Mouse (Mus musculus): ENCODE data around the gene Serpina3g. TPM values are rescaled to one million over a fixed set of nuclear protein-coding genes. Genes with fewer than 3 reads are reported as not detected.

The Serpina3g gene
- polyA plus RNA-seq (2011; ENCODE audit: insufficient read depth, insufficient read length, low replicate concordance, missing spikeins), result 20.8 and 31.2 TPM in 2 replicates

DNA sequence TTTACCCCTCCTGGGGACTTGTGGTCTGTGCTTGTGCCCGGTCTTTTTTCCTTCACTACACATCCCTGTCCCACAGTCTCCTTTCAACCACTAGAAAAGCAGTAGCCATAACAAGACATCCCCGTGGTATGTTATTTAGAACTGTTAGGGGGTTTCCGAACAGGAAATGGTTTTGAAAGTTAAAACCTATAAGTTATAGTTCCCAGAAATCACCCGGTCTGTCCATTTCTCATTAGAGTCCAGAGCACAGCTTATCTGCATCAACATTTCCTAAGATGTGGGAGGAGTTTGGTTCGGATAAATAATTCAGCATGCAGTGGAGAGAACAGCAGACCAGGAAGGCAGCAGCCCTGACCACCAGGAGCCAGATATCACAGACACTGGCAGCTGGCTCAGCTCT is at the start of gene Serpina3g:
Gene Serpina3g, plus strand, starts transcription at position 331 of the 400 bp plus-strand sequence.
- Histone ChIP-seq H3K4me3 (replicated peaks; ENCODE audit: control insufficient read depth, low read depth, low read length) (peak within 1 kb of the TSS; percentile 3), H3K4me1 (ENCODE audit: control insufficient read depth, insufficient read depth, low read length) (peaks cover 1% of the 10 kb centered on the region; the same call in 1 of the 2 replicates), H3K27ac (ENCODE audit: control insufficient read depth, insufficient read depth, low read depth, low read length, poor library complexity) (no peak within 1 kb of the TSS)
- no peak for TF ChIP-seq CTCF (IDR thresholded peaks at IDR 0.05; ENCODE audit: control insufficient read depth, insufficient read depth, low read length)
- no peak for TF ChIP-seq POLR2A (IDR thresholded peaks at IDR 0.05; ENCODE audit: borderline replicate concordance, control insufficient read depth, low read depth, low read length)
- WGBS, result 1% methylated on average over 5 of the region's 5 CpGs

GRCm38 (mm10) chr12:104189246-104189645 is 46.8 kb upstream of the Serpina3g start:
- H3K4me3 ChIP-seq (replicated peaks; ENCODE audit: control insufficient read depth, low read depth, low read length), result no peak overlapping the region
- H3K27ac ChIP-seq (ENCODE audit: control insufficient read depth, insufficient read depth, low read depth, low read length, poor library complexity), result no peak overlapping the region
- TF ChIP-seq CTCF (IDR thresholded peaks at IDR 0.05; ENCODE audit: control insufficient read depth, insufficient read depth, low read length) (no peak), POLR2A (IDR thresholded peaks at IDR 0.05; ENCODE audit: borderline replicate concordance, control insufficient read depth, low read depth, low read length) (no peak)
- H3K4me1 ChIP-seq (ENCODE audit: control insufficient read depth, insufficient read depth, low read length), result no peaks in the 10 kb centered on the region
- WGBS, result 73% methylated on average over 2 of the region's 2 CpGs

DNA sequence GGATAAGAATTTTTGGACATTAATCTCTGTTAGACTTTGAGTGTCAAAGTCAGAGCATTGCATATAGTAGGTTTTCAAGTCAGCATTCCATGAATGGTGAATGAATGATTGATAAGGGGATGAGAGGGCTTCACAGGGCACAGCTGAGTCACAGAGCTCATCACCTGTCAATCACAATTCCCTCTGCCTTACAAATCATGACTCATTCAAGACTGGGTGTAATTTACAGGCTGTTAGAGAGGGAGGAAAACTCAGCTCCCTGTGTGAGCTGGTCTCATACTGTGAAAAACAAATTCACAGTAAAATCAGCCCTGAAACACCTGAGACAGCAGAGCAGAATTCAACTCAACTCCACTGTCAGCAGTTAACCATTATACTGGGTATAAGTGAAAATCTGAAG is 45.2 kb upstream of the Serpina3g start:
- H3K4me3 ChIP-seq (replicated peaks; ENCODE audit: control insufficient read depth, low read depth, low read length), result no peak overlapping the region
- TF ChIP-seq POLR2A (IDR thresholded peaks at IDR 0.05; ENCODE audit: borderline replicate concordance, control insufficient read depth, low read depth, low read length), result no peak
- TF ChIP-seq CTCF (IDR thresholded peaks at IDR 0.05; ENCODE audit: control insufficient read depth, insufficient read depth, low read length), result no peak
- H3K4me1 ChIP-seq (ENCODE audit: control insufficient read depth, insufficient read depth, low read length), result no peaks in the 10 kb centered on the region
- no peak overlapping the region for H3K27ac ChIP-seq (ENCODE audit: control insufficient read depth, insufficient read depth, low read depth, low read length, poor library complexity)

DNA sequence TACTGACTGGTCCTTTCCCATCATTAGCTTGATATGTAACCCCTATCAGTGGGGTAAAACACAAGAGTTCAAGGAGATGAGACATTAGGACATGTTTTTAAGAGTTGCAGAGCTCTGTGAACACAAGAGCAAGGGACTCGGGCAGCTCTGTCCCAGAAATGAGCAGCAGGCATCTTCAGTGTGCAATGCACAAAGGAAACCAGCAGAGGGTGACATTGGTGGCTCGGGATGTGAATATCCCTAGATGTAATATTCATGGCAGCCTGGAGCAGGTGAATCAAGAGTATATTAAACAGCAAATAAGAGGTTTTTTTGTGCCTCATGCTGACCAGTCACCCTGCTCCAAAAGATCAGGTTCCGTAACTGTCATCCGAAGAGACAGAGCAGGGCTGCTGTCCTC is 26.9 kb upstream of the Serpina3g start:
- H3K4me1 ChIP-seq (ENCODE audit: control insufficient read depth, insufficient read depth, low read length), result no peaks in the 10 kb centered on the region
- no peak overlapping the region for H3K27ac ChIP-seq (ENCODE audit: control insufficient read depth, insufficient read depth, low read depth, low read length, poor library complexity)
- H3K4me3 ChIP-seq (replicated peaks; ENCODE audit: control insufficient read depth, low read depth, low read length), result no peak overlapping the region
- TF ChIP-seq CTCF (IDR thresholded peaks at IDR 0.05; ENCODE audit: control insufficient read depth, insufficient read depth, low read length), result no peak
- no peak for TF ChIP-seq POLR2A (IDR thresholded peaks at IDR 0.05; ENCODE audit: borderline replicate concordance, control insufficient read depth, low read depth, low read length)
- WGBS, result 76% methylated on average over 4 of the region's 4 CpGs

GRCm38 (mm10) chr12:104209802-104210201 is 26.2 kb upstream of the Serpina3g start:
- TF ChIP-seq CTCF (IDR thresholded peaks at IDR 0.05; ENCODE audit: control insufficient read depth, insufficient read depth, low read length) (no peak), POLR2A (IDR thresholded peaks at IDR 0.05; ENCODE audit: borderline replicate concordance, control insufficient read depth, low read depth, low read length) (no peak)
- Histone ChIP-seq H3K4me1 (ENCODE audit: control insufficient read depth, insufficient read depth, low read length) (peaks cover 1% of the 10 kb centered on the region; the same call in 1 of the 2 replicates), H3K27ac (ENCODE audit: control insufficient read depth, insufficient read depth, low read depth, low read length, poor library complexity) (no peak overlapping the region), H3K4me3 (replicated peaks; ENCODE audit: control insufficient read depth, low read depth, low read length) (no peak overlapping the region)
- WGBS, result 43% methylated on average over 2 of the region's 2 CpGs

DNA sequence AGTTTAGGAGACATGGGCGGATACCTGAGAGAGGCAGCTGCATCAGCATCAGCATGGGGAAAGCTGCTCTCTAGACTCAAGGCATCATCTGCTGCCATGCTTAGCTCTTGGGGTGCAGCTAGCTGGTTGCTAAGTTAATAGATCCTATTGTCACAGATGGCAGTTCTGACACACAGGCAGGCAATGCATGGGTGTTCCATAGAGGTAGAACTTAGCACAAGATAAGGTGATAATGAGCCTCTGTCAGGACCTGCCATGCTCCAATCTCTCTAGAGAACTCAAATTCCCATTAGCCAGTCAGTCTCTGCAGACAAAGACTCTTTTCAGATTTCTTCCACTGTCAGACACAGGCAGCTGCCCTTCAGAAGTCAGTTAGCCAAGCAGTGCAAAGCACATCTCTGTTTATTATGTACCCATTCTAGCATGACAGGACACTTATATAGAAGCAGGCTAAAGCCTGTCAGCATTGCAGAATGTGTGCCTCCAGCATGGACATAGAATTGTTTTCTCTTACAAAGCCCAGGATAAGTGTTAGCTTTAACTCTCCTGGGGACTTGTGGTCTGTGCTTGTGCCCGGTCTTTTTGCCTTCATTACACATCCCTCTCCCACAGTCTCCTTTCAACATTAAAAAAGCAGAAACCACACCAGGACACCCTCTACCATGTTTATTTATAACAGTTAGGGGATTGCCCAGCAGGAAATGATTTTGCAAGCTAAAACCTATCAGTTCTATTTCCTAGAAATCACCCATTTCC is 22.2 kb upstream of the Serpina3g start:
- TF ChIP-seq POLR2A (IDR thresholded peaks at IDR 0.05; ENCODE audit: borderline replicate concordance, control insufficient read depth, low read depth, low read length) (no peak), CTCF (IDR thresholded peaks at IDR 0.05; ENCODE audit: control insufficient read depth, insufficient read depth, low read length) (no peak)
- no peak overlapping the region for H3K4me3 ChIP-seq (replicated peaks; ENCODE audit: control insufficient read depth, low read depth, low read length)
- no peak overlapping the region for H3K27ac ChIP-seq (ENCODE audit: control insufficient read depth, insufficient read depth, low read depth, low read length, poor library complexity)
- 38% methylated on average over 2 of the region's 2 CpGs for WGBS
- peaks cover 1% of the 10 kb centered on the region; the same call in 1 of the 2 replicates for H3K4me1 ChIP-seq (ENCODE audit: control insufficient read depth, insufficient read depth, low read length)

DNA sequence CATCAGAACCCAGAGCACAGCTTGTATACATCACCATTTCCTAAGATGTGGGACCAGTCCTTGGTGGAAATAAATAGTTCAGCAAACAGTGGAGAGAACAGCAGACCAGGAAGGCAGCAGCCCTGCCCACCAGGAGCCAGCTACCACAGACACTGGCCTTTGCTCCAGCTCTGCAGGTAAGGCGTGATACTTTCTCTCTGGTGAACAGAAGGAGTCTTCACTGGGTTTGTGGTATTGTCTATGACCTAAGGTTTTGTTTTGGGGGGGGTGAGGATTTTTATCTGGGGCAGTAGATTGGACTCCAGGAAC is 21.6 kb upstream of the Serpina3g start, which contains the start of gene Serpina3f:
Gene Serpina3f, plus strand, starts transcription at position 100 of the 309 bp plus-strand sequence.
- 13% methylated on average over 1 of the region's 1 CpGs for WGBS
- H3K27ac ChIP-seq (ENCODE audit: control insufficient read depth, insufficient read depth, low read depth, low read length, poor library complexity), result peak within 1 kb of the TSS; percentile 49; the same call in 1 of the 2 replicates
- no peak within 1 kb of the TSS for H3K4me3 ChIP-seq (replicated peaks; ENCODE audit: control insufficient read depth, low read depth, low read length)
- H3K4me1 ChIP-seq (ENCODE audit: control insufficient read depth, insufficient read depth, low read length), result peaks cover 1% of the 10 kb centered on the region; the same call in 1 of the 2 replicates
- TF ChIP-seq POLR2A (IDR thresholded peaks at IDR 0.05; ENCODE audit: borderline replicate concordance, control insufficient read depth, low read depth, low read length) (no peak), CTCF (IDR thresholded peaks at IDR 0.05; ENCODE audit: control insufficient read depth, insufficient read depth, low read length) (no peak)

GRCm38 (mm10) chr12:104215249-104215648 is 20.8 kb upstream of the Serpina3g start:
- WGBS, result 34% methylated on average over 1 of the region's 1 CpGs
- Histone ChIP-seq H3K4me3 (replicated peaks; ENCODE audit: control insufficient read depth, low read depth, low read length) (no peak overlapping the region), H3K27ac (ENCODE audit: control insufficient read depth, insufficient read depth, low read depth, low read length, poor library complexity) (no peak overlapping the region), H3K4me1 (ENCODE audit: control insufficient read depth, insufficient read depth, low read length) (peaks cover 1% of the 10 kb centered on the region; the same call in 1 of the 2 replicates)
- no peak for TF ChIP-seq CTCF (IDR thresholded peaks at IDR 0.05; ENCODE audit: control insufficient read depth, insufficient read depth, low read length)
- TF ChIP-seq POLR2A (IDR thresholded peaks at IDR 0.05; ENCODE audit: borderline replicate concordance, control insufficient read depth, low read depth, low read length), result no peak

Data from bone marrow, adult 2 months (tissue).